Mouse (Mus musculus): ENCODE results near the gene Cfap157. TPM values are rescaled to one million over a fixed set of nuclear protein-coding genes. Genes with fewer than 3 reads are reported as not detected.

Gene Cfap157
- total and polyA plus RNA-seq, 2 experiments from 2014 or later, result 1.1 to 1.4 TPM

- ATAC-seq (ENCODE audit: low FRiP score) (peak; percentile 95), DNase-seq (ENCODE audit: low spot score) (peak; percentile 95)
- H3K27me3 ChIP-seq (ENCODE audit: insufficient read depth, low read length), result no peaks in the 10 kb centered on the region
- peak overlapping the region; percentile 38; the same call in 1 of the 2 replicates for H3K27ac ChIP-seq (ENCODE audit: low read depth, low read length)
- TF ChIP-seq CTCF (IDR thresholded peaks at IDR 0.05), result no peak
- peak overlapping the region; percentile 51 for H3K4me2 ChIP-seq (ENCODE audit: low read depth, low read length, poor library complexity, severe bottlenecking)
- H3K9ac ChIP-seq (replicated peaks; ENCODE audit: low read length, poor library complexity, severe bottlenecking), result peak overlapping the region; percentile 44; the same call in 1 of the 2 replicates
- WGBS, result 1% methylated on average over 16 of the region's 16 CpGs
- no peaks in the 10 kb centered on the region for H3K36me3 ChIP-seq (ENCODE audit: insufficient read depth, low read length)
- H3K9me3 ChIP-seq (ENCODE audit: low read length), result no peaks in the 10 kb centered on the region
- peak overlapping the region; percentile 27 for H3K4me3 ChIP-seq (ENCODE audit: low read depth, low read length)
- no peaks in the 10 kb centered on the region for H3K4me1 ChIP-seq (ENCODE audit: insufficient read depth, low read length)
These were observed 56.8 kb downstream of the Cfap157 start for GRCm38 (mm10) chr2:32727435-32727834.

Other genes with a start within 250 kb of the Cfap157 start
- gene Fam102a, start 249.1 kb downstream of the Cfap157 start, total RNA-seq (2014; rRNA removed), result 21.5 and 24.4 TPM in 2 replicates
- gene Fam102a, start 249.1 kb downstream of the Cfap157 start, polyA plus RNA-seq (2015; fragmentation: Nextera tagmentation; extraction: Ambion mirVana), result 6.8 and 7.2 TPM in 2 replicates
- gene Dpm2, start 213.6 kb downstream of the Cfap157 start, total RNA-seq (2014; rRNA removed), result 70.0 and 73.3 TPM in 2 replicates
- gene Dpm2, start 213.6 kb downstream of the Cfap157 start, polyA plus RNA-seq (2015; fragmentation: Nextera tagmentation; extraction: Ambion mirVana), result 135 and 143 TPM in 2 replicates
- gene Pip5kl1, start 209.6 kb downstream of the Cfap157 start, total RNA-seq (2014; rRNA removed), result 19.3 and 20.0 TPM in 2 replicates
- 16.5 and 26.5 TPM in 2 replicates for gene Pip5kl1, start 209.6 kb downstream of the Cfap157 start, polyA plus RNA-seq (2015; fragmentation: Nextera tagmentation; extraction: Ambion mirVana)
- gene 9430097D07Rik, start 208.7 kb downstream of the Cfap157 start, total RNA-seq (2014; rRNA removed), result 0.16 and 0.33 TPM in 2 replicates
- gene 9430097D07Rik, start 208.7 kb downstream of the Cfap157 start, polyA plus RNA-seq (2015; fragmentation: Nextera tagmentation; extraction: Ambion mirVana), result 0.69 and 0.82 TPM in 2 replicates
- gene St6galnac4, start 197.3 kb downstream of the Cfap157 start, total RNA-seq (2014; rRNA removed), result 50.9 and 51.1 TPM in 2 replicates
- gene St6galnac4, start 197.3 kb downstream of the Cfap157 start, polyA plus RNA-seq (2015; fragmentation: Nextera tagmentation; extraction: Ambion mirVana), result 38.0 and 38.6 TPM in 2 replicates
- 113 and 166 TPM in 2 replicates for gene St6galnac6, start 184.7 kb downstream of the Cfap157 start, total RNA-seq (2014; rRNA removed)
- 42.1 and 45.2 TPM in 2 replicates for gene St6galnac6, start 184.7 kb downstream of the Cfap157 start, polyA plus RNA-seq (2015; fragmentation: Nextera tagmentation; extraction: Ambion mirVana)
- gene Ak1, start 162.7 kb downstream of the Cfap157 start, total RNA-seq (2014; rRNA removed), result 99.6 and 107 TPM in 2 replicates
- 114 and 133 TPM in 2 replicates for gene Ak1, start 162.7 kb downstream of the Cfap157 start, polyA plus RNA-seq (2015; fragmentation: Nextera tagmentation; extraction: Ambion mirVana)
- gene Eng, start 137.8 kb downstream of the Cfap157 start, total RNA-seq (2014; rRNA removed), result 16.7 and 20.0 TPM in 2 replicates
- gene Eng, start 137.8 kb downstream of the Cfap157 start, polyA plus RNA-seq (2015; fragmentation: Nextera tagmentation; extraction: Ambion mirVana), result 20.3 and 21.3 TPM in 2 replicates
- gene Fpgs, start 80.3 kb downstream of the Cfap157 start, total RNA-seq (2014; rRNA removed), result 24.6 and 25.9 TPM in 2 replicates
- gene Fpgs, start 80.3 kb downstream of the Cfap157 start, polyA plus RNA-seq (2015; fragmentation: Nextera tagmentation; extraction: Ambion mirVana), result 25.1 and 29.6 TPM in 2 replicates
- gene Cdk9, start 71.4 kb downstream of the Cfap157 start, total RNA-seq (2014; rRNA removed), result 88.1 and 92.4 TPM in 2 replicates
- 58.2 and 59.4 TPM in 2 replicates for gene Cdk9, start 71.4 kb downstream of the Cfap157 start, polyA plus RNA-seq (2015; fragmentation: Nextera tagmentation; extraction: Ambion mirVana)
- gene Sh2d3c, start 63.4 kb downstream of the Cfap157 start, total RNA-seq (2014; rRNA removed), result 43.7 and 46.2 TPM in 2 replicates
- gene Sh2d3c, start 63.4 kb downstream of the Cfap157 start, polyA plus RNA-seq (2015; fragmentation: Nextera tagmentation; extraction: Ambion mirVana), result 54.4 and 54.6 TPM in 2 replicates
- gene 6330409D20Rik, start 43.4 kb downstream of the Cfap157 start, total RNA-seq (2014; rRNA removed), result 2.5 and 3.8 TPM in 2 replicates
- 3.7 and 4.0 TPM in 2 replicates for gene 6330409D20Rik, start 43.4 kb downstream of the Cfap157 start, polyA plus RNA-seq (2015; fragmentation: Nextera tagmentation; extraction: Ambion mirVana)
- 43.8 and 72.8 TPM in 2 replicates for gene Tor2a, start 27.2 kb downstream of the Cfap157 start, total RNA-seq (2014; rRNA removed)
- 42.0 and 44.9 TPM in 2 replicates for gene Tor2a, start 27.2 kb downstream of the Cfap157 start, polyA plus RNA-seq (2015; fragmentation: Nextera tagmentation; extraction: Ambion mirVana)
- 0.90 and 3.2 TPM in 2 replicates for gene Ttc16, start 8.8 kb downstream of the Cfap157 start, total RNA-seq (2014; rRNA removed)
- 0.32 and 0.44 TPM in 2 replicates for gene Ttc16, start 8.8 kb downstream of the Cfap157 start, polyA plus RNA-seq (2015; fragmentation: Nextera tagmentation; extraction: Ambion mirVana)
- gene Ptrh1, start 8.6 kb downstream of the Cfap157 start, total RNA-seq (2014; rRNA removed), result 2.1 and 2.7 TPM in 2 replicates
- 3.8 and 3.9 TPM in 2 replicates for gene Ptrh1, start 8.6 kb downstream of the Cfap157 start, polyA plus RNA-seq (2015; fragmentation: Nextera tagmentation; extraction: Ambion mirVana)
- 185 and 264 TPM in 2 replicates for gene Stxbp1, start 62.8 kb upstream of the Cfap157 start, total RNA-seq (2014; rRNA removed)
- 424 and 430 TPM in 2 replicates for gene Stxbp1, start 62.8 kb upstream of the Cfap157 start, polyA plus RNA-seq (2015; fragmentation: Nextera tagmentation; extraction: Ambion mirVana)
- gene Fam129b, start 91.7 kb upstream of the Cfap157 start, total RNA-seq (2014; rRNA removed), result 39.5 and 40.9 TPM in 2 replicates
- gene Fam129b, start 91.7 kb upstream of the Cfap157 start, polyA plus RNA-seq (2015; fragmentation: Nextera tagmentation; extraction: Ambion mirVana), result 17.7 and 18.1 TPM in 2 replicates
- 173 and 196 TPM in 2 replicates for gene Rpl12, start 177.1 kb upstream of the Cfap157 start, total RNA-seq (2014; rRNA removed)
- gene Rpl12, start 177.1 kb upstream of the Cfap157 start, polyA plus RNA-seq (2015; fragmentation: Nextera tagmentation; extraction: Ambion mirVana), result 102 and 107 TPM in 2 replicates
- gene Lrsam1, start 177.2 kb upstream of the Cfap157 start, total RNA-seq (2014; rRNA removed), result 31.4 and 37.3 TPM in 2 replicates
- gene Lrsam1, start 177.2 kb upstream of the Cfap157 start, polyA plus RNA-seq (2015; fragmentation: Nextera tagmentation; extraction: Ambion mirVana), result 25.3 and 26.2 TPM in 2 replicates
- 34.6 and 36.0 TPM in 2 replicates for gene Slc2a8, start 197.7 kb upstream of the Cfap157 start, total RNA-seq (2014; rRNA removed)
- 30.7 and 34.8 TPM in 2 replicates for gene Slc2a8, start 197.7 kb upstream of the Cfap157 start, polyA plus RNA-seq (2015; fragmentation: Nextera tagmentation; extraction: Ambion mirVana)

Measured in midbrain, postnatal 0 days (tissue).